Mouse (Mus musculus) yolk sac, embryonic 10.5 days (tissue): ENCODE data around the gene Sema4b.

Experiments
- DNase-seq: peaks from one replicate; pipeline ENCODE4 v3.0.0-alpha.2; 2017; ENCODE audit warnings: low spot score

Sema4b gene

DNA sequence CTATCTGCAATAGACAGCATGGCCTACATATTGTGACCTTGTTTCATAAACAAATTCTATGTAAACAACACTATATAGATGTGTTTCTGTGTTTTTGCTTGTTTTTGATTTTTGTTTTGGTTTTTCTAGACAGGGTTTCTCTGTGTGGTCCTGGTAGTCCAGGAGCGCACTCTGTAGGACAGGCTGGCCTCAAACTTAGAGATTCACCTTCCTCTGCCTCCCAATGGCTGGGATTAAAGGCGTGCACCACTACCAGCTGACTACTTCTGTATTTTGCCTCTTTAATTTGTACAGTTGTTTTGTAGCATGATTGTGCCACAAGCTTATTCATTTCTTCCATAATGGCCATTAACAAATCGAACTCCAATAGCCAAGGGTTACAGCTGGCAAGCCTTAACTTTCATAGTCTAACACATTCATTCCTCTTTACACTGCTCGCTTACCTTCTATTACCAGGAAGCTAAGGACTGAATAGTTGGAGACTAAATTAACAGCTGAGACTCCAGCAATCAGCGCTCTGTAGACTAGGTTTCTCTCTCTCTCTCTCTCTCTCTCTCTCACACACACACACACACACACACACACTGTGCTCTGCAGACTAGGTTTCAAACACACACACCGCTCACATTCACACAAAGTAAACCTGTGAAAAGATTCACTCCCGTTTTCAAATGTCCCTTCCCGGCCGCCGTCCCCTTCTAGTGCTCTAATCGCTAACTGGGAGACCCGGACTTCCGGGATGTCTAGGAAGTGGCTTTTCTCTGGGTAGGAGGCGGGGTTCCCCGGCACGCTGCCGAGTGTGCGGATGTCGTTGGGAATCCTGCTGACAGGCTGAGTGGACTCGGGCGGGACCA lies 82.5 kb downstream of the Sema4b start, which contains the start of gene Vps33b:
TSS of gene Vps33b (plus strand) at position 753 of the 854 bp plus-strand sequence.
- peak; percentile 93 for DNase-seq

DNA sequence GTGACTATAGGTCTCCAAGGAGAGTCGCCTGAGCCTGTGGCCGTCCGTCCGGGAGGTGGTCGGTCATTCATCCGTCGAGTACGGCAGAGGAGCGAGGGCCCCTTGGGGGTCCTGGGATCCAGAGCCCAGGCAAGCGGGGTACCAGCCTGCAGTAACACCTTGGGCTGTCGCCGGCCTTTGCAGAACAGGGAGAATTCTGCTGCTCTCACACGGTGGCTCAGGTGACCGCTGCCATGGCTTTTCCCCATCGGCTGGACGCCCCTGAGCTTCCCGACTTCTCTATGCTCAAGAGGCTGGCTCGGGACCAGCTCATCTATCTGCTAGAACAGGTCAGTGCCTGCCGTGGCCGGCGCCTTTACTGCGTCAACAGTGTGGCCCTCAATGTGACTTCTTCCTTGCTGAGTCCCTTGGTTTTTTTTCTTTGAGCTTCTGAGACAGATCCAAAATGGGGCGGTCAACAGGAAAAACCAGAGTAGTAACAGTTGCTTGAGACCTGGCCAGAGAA lies 83.2 kb downstream of the Sema4b start:
- DNase-seq = no peak

DNA sequence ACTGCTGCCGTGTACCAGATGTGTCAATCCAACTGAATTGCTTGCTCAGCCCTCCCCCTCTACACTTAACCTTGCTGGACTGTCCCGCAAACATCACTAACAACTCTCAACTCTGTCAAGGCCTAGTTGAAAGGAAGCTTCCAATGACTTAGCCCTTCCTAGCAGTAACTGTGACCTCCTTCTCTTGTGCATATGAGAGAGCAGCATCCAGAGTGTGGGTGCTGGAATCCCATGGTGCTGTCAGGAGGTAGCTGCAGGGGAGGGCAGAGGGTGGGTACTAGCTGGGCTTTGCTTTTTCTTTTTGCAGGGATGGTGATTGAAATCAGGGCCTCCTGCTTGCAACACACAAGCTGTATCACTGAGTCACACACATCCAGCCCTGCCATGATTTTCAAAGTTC lies 86.8 kb downstream of the Sema4b start:
- DNase-seq = no peak
